Comparison of ENCODE assay signal across 8 mouse cellular contexts in the genomic region with DNA sequence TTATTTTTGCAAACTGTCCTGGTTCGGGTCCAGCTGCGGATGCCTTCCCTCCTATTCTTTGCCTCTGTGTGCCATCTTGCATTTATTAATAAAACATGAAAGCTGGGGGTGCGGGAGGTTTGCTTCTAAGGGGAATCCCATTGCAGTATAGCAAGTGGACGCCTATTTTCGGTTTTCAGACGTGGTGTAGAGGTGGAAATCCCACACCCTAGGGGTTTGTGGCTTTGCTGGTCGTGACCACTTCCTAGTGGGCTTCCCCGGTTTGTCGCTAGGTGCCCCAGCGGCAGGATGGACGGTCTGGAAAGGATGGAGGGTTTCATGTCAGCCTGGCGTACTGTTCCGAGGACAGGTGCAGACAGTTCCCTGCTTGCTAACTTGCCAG. TPM values are rescaled to one million over a fixed set of nuclear protein-coding genes. Genes with fewer than 3 reads are reported as not detected.
DNase-seq lines count a peak whose midpoint lies in the region; ATAC-seq and TF ChIP-seq lines count a peak whose summit lies in the region.

No protein-coding gene starts in this region.

- peaks cover 0 to 4% of the 10 kb centered on the region in 2 experiments; a peak in 1 of 4 replicates for H3K4me1 ChIP-seq in MEL (ENCODE audit: control insufficient read depth in 1 of 2, insufficient read depth in 2 of 2, low read length in 2 of 2)
- H3K4me1 ChIP-seq in embryonic facial prominence, embryonic 10.5 days, result peaks cover 28% of the 10 kb centered on the region
- peaks cover 4% of the 10 kb centered on the region; the same call in 1 of the 2 replicates for H3K4me1 ChIP-seq in hindbrain, postnatal 0 days (ENCODE audit: insufficient read depth, low read length)
- peaks cover 19% of the 10 kb centered on the region for H3K4me1 ChIP-seq in midbrain, embryonic 12.5 days

- no peaks in the 10 kb centered on the region; the same call in 1 of the 2 replicates for H3K79me2 ChIP-seq in MEL (ENCODE audit: control insufficient read depth, insufficient read depth, low read length, poor library complexity)

- no peak for TF ChIP-seq RAD21 in MEL (IDR thresholded peaks at IDR 0.05; ENCODE audit: low read depth, low read length)

- under 1% methylated on average over 13 of the region's 13 CpGs for WGBS in embryonic facial prominence, embryonic 10.5 days
- WGBS in hindbrain, postnatal 0 days, result 2% methylated on average over 13 of the region's 13 CpGs
- WGBS in midbrain, embryonic 12.5 days, result 1% methylated on average over 13 of the region's 13 CpGs

- peak overlapping the region; percentile 24 to 50; a peak in 3 of 4 replicates for H3K4me3 ChIP-seq in MEL (ENCODE audit: control insufficient read depth in 1 of 2, insufficient read depth in 1 of 2, low read depth in 2 of 2, low read length in 2 of 2)
- peak overlapping the region; percentile 76 for H3K4me3 ChIP-seq in embryonic facial prominence, embryonic 10.5 days
- H3K4me3 ChIP-seq in hindbrain, postnatal 0 days (ENCODE audit: low read length), result peak overlapping the region; percentile 75
- peak overlapping the region; percentile 73 for H3K4me3 ChIP-seq in midbrain, embryonic 12.5 days

- TF ChIP-seq POLR2A in MEL (IDR thresholded peaks at IDR 0.05; ENCODE audit: control insufficient read depth in 1 of 2, insufficient read depth in 1 of 2, low read depth in 1 of 2, low read length in 2 of 2, poor library complexity in 1 of 2), result no peak

- peak; percentile 9 to 17 for DNase-seq in kidney, postnatal 4 days
- no peak for DNase-seq in kidney, adult 18-20 months
- DNase-seq in MEL (ENCODE audit: low read depth, low spot score), result no peak
- peak; percentile 54 for DNase-seq in embryonic facial prominence, embryonic 10.5 days (ENCODE audit: low spot score)
- DNase-seq in hindbrain, postnatal 0 days (ENCODE audit: low spot score), result peak; percentile 44
- DNase-seq in thymus, postnatal 14 days, result peak; percentile 27
- no peak for DNase-seq in layer of hippocampus, adult 11-12 months (ENCODE audit: low spot score)

- peak overlapping the region; percentile 44 for H3K9ac ChIP-seq in MEL (ENCODE audit: control insufficient read depth, low read depth, low read length, poor library complexity, severe bottlenecking)
- peak overlapping the region; percentile 70 for H3K9ac ChIP-seq in hindbrain, postnatal 0 days (replicated peaks; ENCODE audit: low read length)
- H3K9ac ChIP-seq in midbrain, embryonic 12.5 days (replicated peaks), result peak overlapping the region; percentile 73

- H3K27ac ChIP-seq in MEL (ENCODE audit: control insufficient read depth, low read depth, low read length), result no peak overlapping the region
- peak overlapping the region; percentile 80 for H3K27ac ChIP-seq in embryonic facial prominence, embryonic 10.5 days (replicated peaks)
- H3K27ac ChIP-seq in hindbrain, postnatal 0 days, result peak overlapping the region; percentile 64; the same call in 1 of the 2 replicates
- H3K27ac ChIP-seq in midbrain, embryonic 12.5 days (replicated peaks), result peak overlapping the region; percentile 67; the same call in 1 of the 2 replicates

- H3K9me3 ChIP-seq in MEL (replicated peaks; ENCODE audit: insufficient read depth, low read length), result no peaks in the 10 kb centered on the region
- no peaks in the 10 kb centered on the region for H3K9me3 ChIP-seq in embryonic facial prominence, embryonic 10.5 days
- no peaks in the 10 kb centered on the region for H3K9me3 ChIP-seq in hindbrain, postnatal 0 days (ENCODE audit: low read length)
- no peaks in the 10 kb centered on the region for H3K9me3 ChIP-seq in midbrain, embryonic 12.5 days

- TF ChIP-seq CTCF in MEL (IDR thresholded peaks at IDR 0.05 in 2 of 3, conservative IDR thresholded peaks at IDR 0.05 in 1 of 3; ENCODE audit: control insufficient read depth in 1 of 3, insufficient read depth in 1 of 3, low read depth in 2 of 3, low read length in 3 of 3, poor library complexity in 1 of 3, severe bottlenecking in 1 of 3), result no peak
- TF ChIP-seq CTCF in hindbrain, postnatal 0 days (IDR thresholded peaks at IDR 0.05; ENCODE audit: low read depth), result peak; percentile 49

- peaks cover 22 to 29% of the 10 kb centered on the region in 2 experiments for H3K27me3 ChIP-seq in MEL (ENCODE audit: control insufficient read depth in 1 of 2, insufficient read depth in 2 of 2, low read length in 2 of 2)
- peaks cover 90% of the 10 kb centered on the region for H3K27me3 ChIP-seq in embryonic facial prominence, embryonic 10.5 days (replicated peaks; ENCODE audit: low read depth, poor library complexity, severe bottlenecking)
- H3K27me3 ChIP-seq in hindbrain, postnatal 0 days (ENCODE audit: insufficient read depth, low read length), result no peaks in the 10 kb centered on the region
- peaks cover 54% of the 10 kb centered on the region for H3K27me3 ChIP-seq in midbrain, embryonic 12.5 days

- no peak for TF ChIP-seq EP300 in MEL (IDR thresholded peaks at IDR 0.05; ENCODE audit: low read depth in 1 of 2, low read length in 2 of 2)

- H3K36me3 ChIP-seq in MEL (ENCODE audit: control insufficient read depth in 1 of 2, insufficient read depth in 2 of 2, low read length in 2 of 2), result no peaks in the 10 kb centered on the region; a peak in 1 of 4 replicates
- no peaks in the 10 kb centered on the region for H3K36me3 ChIP-seq in embryonic facial prominence, embryonic 10.5 days (replicated peaks)
- no peaks in the 10 kb centered on the region for H3K36me3 ChIP-seq in hindbrain, postnatal 0 days (ENCODE audit: insufficient read depth, low read length)
- no peaks in the 10 kb centered on the region for H3K36me3 ChIP-seq in midbrain, embryonic 12.5 days

- no peak; the same call in 1 of the 2 replicates for ATAC-seq in hindbrain, postnatal 0 days
- peak; percentile 13; the same call in 1 of the 2 replicates for ATAC-seq in midbrain, embryonic 12.5 days (ENCODE audit: low FRiP score, low read depth)

- peak overlapping the region; percentile 65 for H3K4me2 ChIP-seq in hindbrain, postnatal 0 days (ENCODE audit: low read depth, low read length)
- peak overlapping the region; percentile 82 for H3K4me2 ChIP-seq in midbrain, embryonic 12.5 days (replicated peaks)

TF ChIP-seq in MEL, 35 proteins besides CTCF, POLR2A, EP300 and RAD21:
- no peak for TF ChIP-seq ETS1 (IDR thresholded peaks at IDR 0.05; ENCODE audit: low read depth, low read length)
- no peak for TF ChIP-seq E2F4 (IDR thresholded peaks at IDR 0.05; ENCODE audit: borderline replicate concordance, low read depth, low read length)
- no peak for TF ChIP-seq ELF1 (IDR thresholded peaks at IDR 0.05; ENCODE audit: low read depth, low read length)
- no peak for TF ChIP-seq CHD1 (IDR thresholded peaks at IDR 0.05; ENCODE audit: low read depth, low read length)
- no peak for TF ChIP-seq JUND (IDR thresholded peaks at IDR 0.05; ENCODE audit: low read depth, low read length)
- no peak for TF ChIP-seq TBP (IDR thresholded peaks at IDR 0.05; ENCODE audit: low read depth, low read length)
- no peak for TF ChIP-seq MYB (IDR thresholded peaks at IDR 0.05; ENCODE audit: low read depth, low read length)
- TF ChIP-seq MYC (IDR thresholded peaks at IDR 0.05; ENCODE audit: low read depth, low read length), result no peak
- TF ChIP-seq MAFK (IDR thresholded peaks at IDR 0.05; ENCODE audit: borderline replicate concordance, low read depth, low read length), result no peak
- TF ChIP-seq POLR2AphosphoS2 (IDR thresholded peaks at IDR 0.05; ENCODE audit: low read length), result no peak
- TF ChIP-seq MAZ (IDR thresholded peaks at IDR 0.05; ENCODE audit: low read depth, low read length), result no peak
- no peak for TF ChIP-seq USF1 (IDR thresholded peaks at IDR 0.05; ENCODE audit: low read depth, low read length)

RNA-seq across cellular contexts. Expression of gene Tmem266, which starts 0.5 kb away (rescaled TPM):
- not detected in 2 replicates for total RNA-seq in MEL (2012; rRNA removed)
- not detected for polyA plus RNA-seq in MEL (2012; ENCODE audit: insufficient read depth in 1 of 2, insufficient read length in 2 of 2, low read depth in 1 of 2, low replicate concordance in 2 of 2, missing spikeins in 1 of 2)
- polyA plus RNA-seq in embryonic facial prominence, embryonic 10.5 days (2016; fragmentation: Nextera tagmentation; extraction: Ambion mirVana), result 0.48 and 0.52 TPM in 2 replicates
- 7.1 and 15.3 TPM in 2 replicates for total RNA-seq in hindbrain, postnatal 0 days (2014; rRNA removed)
- 5.6 and 5.9 TPM in 2 replicates for polyA plus RNA-seq in hindbrain, postnatal 0 days (2015; fragmentation: Nextera tagmentation; extraction: Ambion mirVana)
- polyA plus RNA-seq in midbrain, embryonic 12.5 days (2016; fragmentation: Nextera tagmentation; extraction: Ambion mirVana), result 1.1 and 1.6 TPM in 2 replicates

RNA-seq across cellular contexts. Expression of gene Nrg4, which starts 0.6 kb away (rescaled TPM):
- total RNA-seq in MEL (2012; rRNA removed), result 0.08 TPM in 1 of 2 replicates, not detected in the other
- polyA plus RNA-seq in MEL (2012; ENCODE audit: insufficient read depth in 1 of 2, insufficient read length in 2 of 2, low read depth in 1 of 2, low replicate concordance in 2 of 2, missing spikeins in 1 of 2), result under 1 TPM in 1 of 2 experiments, not detected in 1; 0.67 TPM
- 1.4 and 1.6 TPM in 2 replicates for polyA plus RNA-seq in embryonic facial prominence, embryonic 10.5 days (2016; fragmentation: Nextera tagmentation; extraction: Ambion mirVana)
- total RNA-seq in hindbrain, postnatal 0 days (2014; rRNA removed), result 0.07 and 0.68 TPM in 2 replicates
- polyA plus RNA-seq in hindbrain, postnatal 0 days (2015; fragmentation: Nextera tagmentation; extraction: Ambion mirVana), result 1.1 and 1.7 TPM in 2 replicates
- polyA plus RNA-seq in midbrain, embryonic 12.5 days (2016; fragmentation: Nextera tagmentation; extraction: Ambion mirVana), result 1.4 and 1.7 TPM in 2 replicates

Comparison
In these comparisons a context has a peak if more than half of its experiments do, and no peak if none do; other contexts are left out.
1. DNase-seq: peak in kidney, postnatal 4 days (2 of 2), embryonic facial prominence, embryonic 10.5 days (single experiment), hindbrain, postnatal 0 days (single experiment) and thymus, postnatal 14 days (single experiment); none in kidney, adult 18-20 months (single experiment), MEL (single experiment) and layer of hippocampus, adult 11-12 months (single experiment).
2. Peak in every context shown above with its lines, with median percentiles within 50 percentile points of each other: H3K4me3 ChIP-seq and H3K9ac ChIP-seq.